Mouse (Mus musculus): ENCODE measurements around the gene Slc28a3.
A peak's percentile ranks its signal among the peaks of the same experiment; 100 is the strongest.

The Slc28a3 gene

DNA sequence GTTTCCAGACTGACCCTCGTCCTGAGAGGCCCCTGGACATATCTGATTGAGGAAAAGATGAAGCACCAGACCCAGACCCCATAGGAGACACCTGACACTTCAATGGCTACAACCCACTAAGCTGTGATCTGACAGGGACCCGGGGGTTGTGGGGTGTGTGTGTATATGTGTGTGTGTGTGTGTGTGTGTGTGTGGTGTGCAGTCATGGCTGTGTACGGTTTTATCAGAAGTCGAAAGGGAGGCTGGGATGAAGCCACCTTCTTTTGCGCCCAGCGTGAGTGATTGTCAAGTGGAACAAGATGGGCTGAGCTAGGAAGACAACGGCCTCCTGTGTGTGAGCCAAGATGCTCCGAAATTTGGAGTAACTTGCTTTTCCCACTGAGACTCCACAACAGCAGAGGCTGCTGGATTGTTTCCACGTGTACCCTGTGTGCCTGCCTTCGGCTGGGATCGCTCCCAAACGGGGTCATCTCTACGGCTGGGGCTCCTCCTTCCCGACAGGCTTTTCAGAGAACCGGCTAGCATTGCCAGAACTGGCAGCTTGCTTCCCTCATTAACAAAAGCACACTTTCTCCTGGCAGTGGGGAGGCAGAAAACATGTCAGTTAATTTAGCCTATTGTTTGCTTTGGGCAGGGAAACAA is 50.1 kb downstream of the Slc28a3 start:
- no peak for DNase-seq (ENCODE audit: low spot score in 2 of 2)

- no peak for DNase-seq (ENCODE audit: low spot score in 2 of 2)
Measured at GRCm38 (mm10) chr13:58558216-58558615, 52.5 kb downstream of the Slc28a3 start.

DNA sequence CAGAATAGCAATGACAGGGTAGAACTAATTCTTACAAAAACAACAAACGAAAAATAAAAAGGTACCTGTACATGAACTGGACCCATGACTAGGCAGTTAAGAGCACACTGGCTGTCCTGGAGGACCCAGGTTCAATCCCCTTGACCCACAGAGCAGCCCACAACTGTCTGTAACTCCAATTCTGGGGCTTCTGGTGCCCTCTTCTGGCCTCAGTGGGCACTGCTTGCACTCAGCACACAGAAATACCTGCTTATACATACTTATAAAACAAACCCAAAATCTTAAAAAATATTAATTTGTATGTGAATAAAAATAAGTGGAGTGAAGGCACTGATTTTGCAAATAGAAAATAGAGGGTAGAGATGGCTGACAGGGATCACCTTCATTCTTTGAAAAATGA is 54.7 kb downstream of the Slc28a3 start:
- no peak for DNase-seq (ENCODE audit: low spot score in 2 of 2)

- DNase-seq (ENCODE audit: low spot score in 2 of 2), result no peak
Measured at GRCm38 (mm10) chr13:58555561-58555960, 55.1 kb downstream of the Slc28a3 start.

DNA sequence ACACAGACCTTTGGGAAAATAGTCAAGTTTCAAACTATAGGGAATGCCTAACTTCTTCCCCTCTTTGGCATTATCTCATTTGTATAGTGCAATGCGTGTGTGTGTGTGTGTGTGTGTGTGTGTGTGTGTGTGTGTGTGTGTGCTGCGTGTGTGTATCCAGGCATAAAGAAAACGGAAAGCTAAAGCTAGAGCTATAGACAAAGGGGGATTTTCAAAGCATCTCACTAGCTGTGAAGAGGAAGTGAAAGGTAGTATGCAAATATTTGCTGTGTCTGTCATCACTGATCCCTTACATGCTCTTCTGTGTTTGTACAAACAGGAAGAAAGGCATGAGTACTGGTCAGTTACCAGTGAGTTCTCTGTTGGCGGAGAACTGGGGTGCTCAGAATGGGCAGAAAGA is 58.8 kb downstream of the Slc28a3 start:
- no peak for DNase-seq (ENCODE audit: low spot score in 2 of 2)

DNA sequence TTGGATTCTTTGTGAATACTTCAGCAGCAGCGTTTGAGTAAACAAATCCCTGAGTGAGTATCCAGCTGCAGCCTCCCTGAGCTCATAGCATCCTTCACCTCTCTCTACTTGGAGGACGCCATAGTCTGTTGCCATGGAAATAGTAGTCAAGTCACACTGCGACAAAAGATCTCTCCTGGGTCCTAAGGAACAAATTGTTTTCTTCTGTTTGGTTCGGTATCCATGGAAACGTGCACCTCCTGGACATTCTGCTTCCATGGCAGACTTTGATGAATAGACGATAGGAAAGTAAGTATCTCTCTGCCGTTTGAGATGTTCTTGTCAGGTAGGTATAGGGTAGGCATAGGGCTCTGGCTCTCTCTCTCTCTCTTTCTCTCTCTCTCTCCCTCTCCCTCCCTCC is 63.1 kb downstream of the Slc28a3 start:
- DNase-seq (ENCODE audit: low spot score in 2 of 2), result no peak

GRCm38 (mm10) chr13:58543688-58544408 is 66.8 kb downstream of the Slc28a3 start:
- no peak for DNase-seq (ENCODE audit: low spot score in 2 of 2)

GRCm38 (mm10) chr13:58543066-58543465 is 67.6 kb downstream of the Slc28a3 start:
- peak; percentile 80 to 90 for DNase-seq (ENCODE audit: low spot score in 2 of 2)

DNA sequence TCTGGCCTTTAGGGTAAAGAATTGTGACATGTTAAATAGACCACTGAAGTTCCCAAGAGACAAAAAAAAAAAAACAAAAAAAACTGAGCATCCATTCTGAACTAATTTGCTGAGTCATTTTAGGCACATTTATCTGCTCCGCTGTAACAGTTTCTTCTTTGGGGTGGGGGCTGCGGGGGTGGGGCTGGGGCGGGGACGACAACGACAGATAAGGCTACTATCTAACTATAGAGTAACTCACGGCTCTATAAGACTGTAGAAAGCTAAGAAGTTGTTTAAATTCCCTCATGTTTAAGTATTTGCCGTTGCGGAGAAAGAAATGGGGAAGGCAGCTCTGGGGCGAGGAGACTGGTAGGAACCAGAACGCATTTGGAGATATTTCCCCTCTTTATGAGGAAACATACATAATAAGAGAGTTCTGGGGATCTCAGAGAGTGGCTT is 68.1 kb downstream of the Slc28a3 start:
- DNase-seq (ENCODE audit: low spot score in 2 of 2), result no peak

- DNase-seq (ENCODE audit: low spot score in 2 of 2), result no peak
Measured at GRCm38 (mm10) chr13:58542167-58542566, 68.5 kb downstream of the Slc28a3 start.

DNA sequence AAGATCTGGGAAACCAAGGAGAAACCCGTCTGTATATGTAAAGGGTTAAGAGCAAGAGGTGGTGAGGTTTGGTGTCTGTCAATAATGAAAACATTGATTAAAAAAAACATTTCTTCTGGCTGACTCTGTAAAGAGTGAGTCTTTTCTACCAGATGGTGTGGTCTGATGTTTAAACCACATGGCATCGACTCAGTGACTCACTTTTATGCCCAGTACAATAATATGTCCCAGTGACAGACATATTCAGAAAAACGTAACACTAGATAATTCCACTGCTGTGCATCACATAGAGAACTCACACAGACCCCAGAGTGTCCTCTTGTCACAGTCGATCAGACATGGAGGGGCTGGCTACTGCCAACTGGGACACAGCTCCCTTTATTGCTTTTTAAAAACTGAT is 69.1 kb downstream of the Slc28a3 start:
- DNase-seq (ENCODE audit: low spot score in 2 of 2), result no peak

DNA sequence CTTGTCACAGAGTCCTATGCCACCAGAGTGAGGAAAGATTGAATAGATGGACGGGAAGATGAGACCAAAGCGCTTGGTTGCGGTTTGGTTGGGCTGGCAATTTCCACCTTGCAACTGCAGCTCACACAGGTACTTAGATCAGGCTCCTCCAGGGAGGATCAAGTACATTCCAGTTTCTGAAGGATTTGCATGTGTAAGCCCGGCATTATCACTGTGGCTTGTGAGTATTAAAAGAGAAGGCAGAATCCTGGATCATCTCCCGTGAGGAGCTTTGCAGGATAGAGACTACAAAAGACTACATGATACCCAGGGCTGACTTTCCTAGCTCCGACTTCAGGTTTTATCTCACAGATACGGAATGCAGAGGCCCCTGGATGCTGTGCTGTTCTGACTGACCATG is 71.7 kb downstream of the Slc28a3 start:
- DNase-seq (ENCODE audit: low spot score in 2 of 2), result no peak

- DNase-seq (ENCODE audit: low spot score in 2 of 2), result no peak
Measured at GRCm38 (mm10) chr13:58538366-58538765, 72.3 kb downstream of the Slc28a3 start.

DNA sequence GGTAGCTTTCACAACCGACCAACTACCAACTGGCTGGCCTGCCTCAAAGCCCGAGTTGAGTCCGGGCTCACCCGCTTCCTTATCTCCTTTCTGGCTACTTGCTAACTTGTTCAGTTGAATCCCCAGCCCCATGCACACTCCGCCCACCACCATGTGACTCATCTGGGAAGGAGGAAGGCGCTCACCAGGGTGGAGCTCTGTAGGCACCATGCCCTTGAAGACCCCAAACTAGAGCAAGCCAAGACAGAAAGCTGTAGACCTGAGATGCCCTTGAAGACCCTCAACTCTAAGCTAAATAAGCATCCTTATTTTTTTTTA is 72.8 kb downstream of the Slc28a3 start:
- DNase-seq (ENCODE audit: low spot score in 2 of 2), result no peak

- no peak for DNase-seq (ENCODE audit: low spot score in 2 of 2)
Measured at GRCm38 (mm10) chr13:58537232-58537915, 73.3 kb downstream of the Slc28a3 start.

- DNase-seq (ENCODE audit: low spot score in 2 of 2), result no peak
Measured at GRCm38 (mm10) chr13:58536466-58537231, 74.0 kb downstream of the Slc28a3 start.

DNA sequence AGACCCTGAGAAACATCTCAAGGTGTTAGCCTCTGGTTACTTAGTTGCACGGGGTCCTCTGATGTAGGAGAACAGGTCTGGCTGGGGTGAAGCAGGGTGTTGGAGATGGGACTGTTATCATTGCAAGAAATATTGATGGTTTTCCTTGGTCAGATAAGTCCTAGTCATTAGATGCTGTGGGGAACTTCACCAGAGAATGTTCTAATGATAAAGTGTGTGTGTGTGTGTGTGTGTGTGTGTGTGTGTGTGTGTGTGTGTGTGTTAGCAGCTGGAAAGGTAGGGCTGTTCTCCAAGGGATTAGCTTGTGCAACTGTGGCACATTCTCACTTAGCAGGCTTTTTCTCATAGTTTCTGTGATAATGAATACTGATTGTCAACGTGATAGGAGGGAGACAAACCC is 75.4 kb downstream of the Slc28a3 start:
- no peak for DNase-seq (ENCODE audit: low spot score in 2 of 2)

DNA sequence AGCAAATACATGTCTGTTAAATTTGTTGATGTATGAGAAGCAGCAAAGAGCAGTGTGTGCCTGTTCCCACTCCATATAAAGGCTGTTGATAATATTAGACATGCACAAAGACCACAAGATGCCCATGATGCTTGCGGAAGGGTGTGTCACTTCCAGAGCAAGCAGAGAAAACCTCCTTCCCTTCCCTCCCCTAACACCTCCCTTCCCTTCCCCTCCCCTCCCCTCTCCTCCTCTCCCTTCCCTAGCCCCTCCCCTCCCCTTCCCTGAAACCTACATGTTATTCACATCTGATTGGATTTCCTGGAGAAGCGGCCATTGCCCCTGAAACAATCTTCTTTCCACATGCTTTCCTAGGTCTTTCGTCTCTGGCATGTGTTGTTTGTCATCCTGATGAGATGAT is 75.8 kb downstream of the Slc28a3 start:
- DNase-seq (ENCODE audit: low spot score in 2 of 2), result no peak

GRCm38 (mm10) chr13:58534216-58534841 is 76.3 kb downstream of the Slc28a3 start:
- DNase-seq (ENCODE audit: low spot score in 2 of 2), result no peak

DNA sequence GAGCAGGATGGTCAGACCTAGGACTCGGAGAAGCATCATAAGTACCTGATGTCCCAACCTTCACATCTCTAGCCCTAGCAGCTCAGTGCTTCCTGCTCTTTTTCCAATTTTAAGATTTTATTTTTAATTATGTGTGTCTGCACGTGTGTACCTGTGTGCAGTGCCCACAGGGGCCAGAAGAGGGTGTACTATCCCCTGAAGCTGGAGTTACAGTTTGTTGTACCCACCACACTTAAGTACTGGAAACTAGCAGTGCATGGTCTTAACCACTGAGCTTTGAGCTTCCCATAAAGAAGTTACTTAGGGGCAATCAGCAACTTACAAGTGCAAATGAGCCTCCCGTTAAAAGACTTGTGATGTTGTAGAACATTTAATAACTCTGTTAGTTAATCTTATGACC is 86.1 kb downstream of the Slc28a3 start:
- no peak for DNase-seq (ENCODE audit: low spot score in 2 of 2)

- no peak for DNase-seq (ENCODE audit: low spot score in 2 of 2)
Measured at GRCm38 (mm10) chr13:58523761-58524117, 86.9 kb downstream of the Slc28a3 start.

All from spleen, postnatal 4 days (tissue).